Mouse (Mus musculus): ENCODE measurements around the gene Blcap. TPM values are rescaled to one million over a fixed set of nuclear protein-coding genes. Genes with fewer than 3 reads are reported as not detected.

Gene Blcap
- polyA plus RNA-seq, 1 experiment, result 27.1 TPM

DNA sequence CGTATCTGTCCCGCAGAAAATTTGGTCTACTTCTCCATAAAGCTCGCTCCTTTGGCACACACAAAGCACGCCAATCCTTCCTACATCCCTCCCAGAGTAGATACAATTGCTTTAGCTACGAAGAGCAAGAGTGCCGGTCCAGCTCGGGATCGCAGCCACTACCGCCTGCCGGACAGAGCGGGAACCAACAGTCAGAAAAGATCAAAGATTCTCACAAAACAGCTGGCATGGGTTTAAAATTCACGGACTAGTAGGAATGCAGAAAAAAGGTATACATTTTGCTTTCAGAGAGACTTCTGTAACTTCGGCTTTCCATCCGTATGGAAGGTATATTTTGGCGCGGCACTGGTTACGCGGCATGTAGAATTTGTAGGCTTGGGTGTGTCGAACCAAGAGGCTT, 11.6 kb downstream of the Blcap start:
- Histone ChIP-seq H3K27me3 (ENCODE audit: control insufficient read depth, insufficient read depth, insufficient read length) (no peaks in the 10 kb centered on the region), H3K79me2 (ENCODE audit: control insufficient read depth, insufficient read depth) (peaks cover 73% of the 10 kb centered on the region), H3K4me2 (ENCODE audit: low read depth) (no peak overlapping the region), H3ac (ENCODE audit: control insufficient read depth, insufficient read length) (no peak overlapping the region), H3K36me3 (ENCODE audit: control insufficient read depth, insufficient read depth) (peaks cover 28% of the 10 kb centered on the region), H3K4me3 (no peak overlapping the region)
- TF ChIP-seq MYOD1 (IDR thresholded peaks at IDR 0.05; ENCODE audit: control insufficient read depth in 1 of 3, insufficient read length in 2 of 3, low read depth in 2 of 3) (no peak), TCF3 (IDR thresholded peaks at IDR 0.05; ENCODE audit: insufficient read length, low read depth) (no peak), POLR2A (IDR thresholded peaks at IDR 0.05; ENCODE audit: insufficient read length, low read depth) (no peak), USF1 (IDR thresholded peaks at IDR 0.05; ENCODE audit: low read depth) (no peak), SRF (IDR thresholded peaks at IDR 0.05; ENCODE audit: control insufficient read depth, insufficient read length, low read depth) (no peak), MAX (IDR thresholded peaks at IDR 0.05; ENCODE audit: low read depth) (no peak), POLR2AphosphoS2 (IDR thresholded peaks at IDR 0.05; ENCODE audit: insufficient read length, low read depth) (no peak), REST (IDR thresholded peaks at IDR 0.05; ENCODE audit: insufficient read depth, insufficient read length) (no peak), MYOG (IDR thresholded peaks at IDR 0.05; ENCODE audit: control insufficient read depth in 1 of 3, insufficient read depth in 1 of 3, insufficient read length in 2 of 3, low read depth in 2 of 3) (no peak)

DNA sequence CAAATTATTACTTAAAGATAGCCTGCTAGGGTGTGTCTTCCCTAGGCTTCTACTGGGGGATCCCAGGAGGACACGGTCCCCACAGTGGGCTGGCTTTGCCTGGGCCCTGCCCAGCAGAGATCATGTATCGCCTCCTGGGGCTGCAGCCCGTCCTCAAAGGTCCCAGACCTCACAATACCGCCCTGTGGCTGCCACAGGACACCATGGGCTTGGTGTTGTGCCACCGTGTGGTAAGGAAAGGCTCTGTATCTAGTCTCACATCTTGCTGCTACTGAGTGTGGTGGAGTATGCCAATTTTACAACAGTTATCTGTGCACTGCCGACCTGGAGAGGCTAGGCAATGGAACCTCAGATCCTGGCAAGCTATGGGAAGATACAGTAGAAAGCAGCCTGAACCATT, 12.6 kb downstream of the Blcap start:
- TF ChIP-seq POLR2AphosphoS2 (IDR thresholded peaks at IDR 0.05; ENCODE audit: insufficient read length, low read depth) (no peak), USF1 (IDR thresholded peaks at IDR 0.05; ENCODE audit: low read depth) (no peak), TCF3 (IDR thresholded peaks at IDR 0.05; ENCODE audit: insufficient read length, low read depth) (no peak), TCF12 (IDR thresholded peaks at IDR 0.05; ENCODE audit: insufficient read depth, poor library complexity, severe bottlenecking) (no peak), MYOG (IDR thresholded peaks at IDR 0.05; ENCODE audit: control insufficient read depth in 1 of 3, insufficient read depth in 1 of 3, insufficient read length in 2 of 3, low read depth in 2 of 3) (no peak), E2F4 (IDR thresholded peaks at IDR 0.05; ENCODE audit: insufficient read depth) (no peak), REST (IDR thresholded peaks at IDR 0.05; ENCODE audit: insufficient read depth, insufficient read length) (no peak), MAX (IDR thresholded peaks at IDR 0.05; ENCODE audit: low read depth) (no peak), SRF (IDR thresholded peaks at IDR 0.05; ENCODE audit: control insufficient read depth, insufficient read length, low read depth) (no peak), MYOD1 (IDR thresholded peaks at IDR 0.05; ENCODE audit: control insufficient read depth in 1 of 3, insufficient read length in 2 of 3, low read depth in 2 of 3) (no peak), POLR2A (IDR thresholded peaks at IDR 0.05; ENCODE audit: insufficient read length, low read depth) (no peak), CEBPB (IDR thresholded peaks at IDR 0.05; ENCODE audit: insufficient read depth, poor library complexity, severe bottlenecking) (no peak)
- Histone ChIP-seq H3ac (ENCODE audit: control insufficient read depth, insufficient read length) (no peak overlapping the region), H3K79me2 (ENCODE audit: control insufficient read depth, insufficient read depth) (peaks cover 63% of the 10 kb centered on the region), H3K4me3 (no peak overlapping the region), H3K27me3 (ENCODE audit: control insufficient read depth, insufficient read depth, insufficient read length) (no peaks in the 10 kb centered on the region), H3K4me2 (ENCODE audit: low read depth) (no peak overlapping the region), H3K36me3 (ENCODE audit: control insufficient read depth, insufficient read depth) (peaks cover 28% of the 10 kb centered on the region)

DNA sequence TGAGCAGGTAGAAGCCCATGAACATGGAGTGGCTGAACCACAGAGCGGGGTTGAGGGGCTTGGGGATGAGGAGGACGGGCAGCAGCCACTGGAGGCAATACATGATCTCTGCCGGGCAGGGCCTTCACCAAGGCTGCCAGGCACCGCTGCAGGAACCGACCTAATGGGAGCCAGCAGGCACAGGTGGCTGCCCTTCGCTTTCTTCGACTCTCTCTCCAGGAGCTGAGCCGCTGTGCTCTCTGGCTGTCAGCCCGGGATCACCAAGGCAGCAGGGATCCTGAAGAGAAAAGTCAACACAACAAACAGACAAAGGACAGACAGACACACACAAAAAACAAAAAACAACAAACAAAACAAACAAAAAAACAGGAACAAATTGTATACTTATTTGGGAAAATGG, 13.0 kb downstream of the Blcap start:
- H3K36me3 ChIP-seq (ENCODE audit: control insufficient read depth, insufficient read depth), result peaks cover 28% of the 10 kb centered on the region

DNA sequence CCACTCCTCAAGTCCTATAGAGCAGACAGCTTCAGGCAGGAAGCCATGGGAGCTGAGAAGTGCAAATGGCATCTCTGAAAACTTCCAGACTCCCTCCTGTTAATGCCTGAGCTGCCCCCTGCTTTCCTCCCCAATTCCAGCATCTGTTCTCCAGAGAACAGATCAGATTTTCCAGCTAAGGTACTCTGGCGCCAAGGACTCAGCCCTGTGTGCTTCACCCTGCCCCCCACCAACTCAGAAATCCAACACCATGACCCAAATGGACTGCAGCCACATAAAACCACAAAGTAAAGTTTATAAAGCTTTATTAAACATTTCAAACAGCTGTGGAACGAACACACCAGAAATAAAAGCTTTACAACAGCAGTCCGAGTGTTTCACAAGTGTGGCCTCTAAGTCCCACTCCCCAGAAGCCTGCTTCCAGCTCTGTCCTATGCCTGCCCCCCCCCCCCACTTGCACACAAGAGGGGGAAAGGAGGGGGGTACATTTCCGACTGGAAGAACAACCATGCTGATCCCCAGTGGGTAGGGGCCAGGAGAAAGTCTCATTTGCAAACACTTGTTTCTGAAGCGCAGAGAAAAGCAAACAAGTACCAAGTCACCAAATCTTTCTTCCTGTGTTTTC, 14.9 kb downstream of the Blcap start:
- Histone ChIP-seq H3K36me3 (ENCODE audit: control insufficient read depth, insufficient read depth) (peaks cover 21% of the 10 kb centered on the region), H3ac (ENCODE audit: control insufficient read depth, insufficient read length) (no peak overlapping the region), H3K27me3 (ENCODE audit: control insufficient read depth, insufficient read depth, insufficient read length) (no peaks in the 10 kb centered on the region), H3K4me3 (no peak overlapping the region), H3K4me2 (ENCODE audit: low read depth) (no peak overlapping the region), H3K79me2 (ENCODE audit: control insufficient read depth, insufficient read depth) (peaks cover 48% of the 10 kb centered on the region)
- TF ChIP-seq MYOG (IDR thresholded peaks at IDR 0.05; ENCODE audit: control insufficient read depth in 1 of 3, insufficient read depth in 1 of 3, insufficient read length in 2 of 3, low read depth in 2 of 3), result no peak
- TF ChIP-seq E2F4 (IDR thresholded peaks at IDR 0.05; ENCODE audit: insufficient read depth), result no peak
- no peak for TF ChIP-seq TCF12 (IDR thresholded peaks at IDR 0.05; ENCODE audit: insufficient read depth, poor library complexity, severe bottlenecking)
- no peak for TF ChIP-seq CEBPB (IDR thresholded peaks at IDR 0.05; ENCODE audit: insufficient read depth, poor library complexity, severe bottlenecking)
- TF ChIP-seq SRF (IDR thresholded peaks at IDR 0.05; ENCODE audit: control insufficient read depth, insufficient read length, low read depth), result no peak
- no peak for TF ChIP-seq REST (IDR thresholded peaks at IDR 0.05; ENCODE audit: insufficient read depth, insufficient read length)
- TF ChIP-seq USF1 (IDR thresholded peaks at IDR 0.05; ENCODE audit: low read depth), result no peak
- TF ChIP-seq TCF3 (IDR thresholded peaks at IDR 0.05; ENCODE audit: insufficient read length, low read depth), result no peak
- TF ChIP-seq MAX (IDR thresholded peaks at IDR 0.05; ENCODE audit: low read depth), result no peak
- TF ChIP-seq MYOD1 (IDR thresholded peaks at IDR 0.05; ENCODE audit: control insufficient read depth in 1 of 3, insufficient read length in 2 of 3, low read depth in 2 of 3), result no peak

More for the DNA sequence above, 13.0 kb downstream of the Blcap start:
- Histone ChIP-seq H3K27me3 (ENCODE audit: control insufficient read depth, insufficient read depth, insufficient read length) (no peaks in the 10 kb centered on the region), H3K4me3 (no peak overlapping the region), H3K79me2 (ENCODE audit: control insufficient read depth, insufficient read depth) (peaks cover 59% of the 10 kb centered on the region), H3ac (ENCODE audit: control insufficient read depth, insufficient read length) (no peak overlapping the region), H3K4me2 (ENCODE audit: low read depth) (no peak overlapping the region)
- TF ChIP-seq TCF12 (IDR thresholded peaks at IDR 0.05; ENCODE audit: insufficient read depth, poor library complexity, severe bottlenecking) (no peak), CEBPB (IDR thresholded peaks at IDR 0.05; ENCODE audit: insufficient read depth, poor library complexity, severe bottlenecking) (no peak), USF1 (IDR thresholded peaks at IDR 0.05; ENCODE audit: low read depth) (no peak), MAX (IDR thresholded peaks at IDR 0.05; ENCODE audit: low read depth) (no peak), REST (IDR thresholded peaks at IDR 0.05; ENCODE audit: insufficient read depth, insufficient read length) (no peak), SRF (IDR thresholded peaks at IDR 0.05; ENCODE audit: control insufficient read depth, insufficient read length, low read depth) (no peak), MYOG (IDR thresholded peaks at IDR 0.05; ENCODE audit: control insufficient read depth in 1 of 3, insufficient read depth in 1 of 3, insufficient read length in 2 of 3, low read depth in 2 of 3) (no peak), POLR2AphosphoS2 (IDR thresholded peaks at IDR 0.05; ENCODE audit: insufficient read length, low read depth) (no peak), TCF3 (IDR thresholded peaks at IDR 0.05; ENCODE audit: insufficient read length, low read depth) (no peak), E2F4 (IDR thresholded peaks at IDR 0.05; ENCODE audit: insufficient read depth) (no peak), MYOD1 (IDR thresholded peaks at IDR 0.05; ENCODE audit: control insufficient read depth in 1 of 3, insufficient read length in 2 of 3, low read depth in 2 of 3) (no peak), POLR2A (IDR thresholded peaks at IDR 0.05; ENCODE audit: insufficient read length, low read depth) (no peak)
